Mouse (Mus musculus): ENCODE results near the gene Dld. TPM values are rescaled to one million over a fixed set of nuclear protein-coding genes. Genes with fewer than 3 reads are reported as not detected.

Gene Dld
- total RNA-seq (2015; ENCODE audit: low replicate concordance) (46.5 and 64.6 TPM in 2 replicates), total RNA-seq (2017; ENCODE audit: low replicate concordance) (46.2 and 53.4 TPM in 2 replicates)

GRCm38 (mm10) chr12:31350944-31351928 is at the start of gene Dld:
TSS of gene Dld (minus strand) at chr12:31351453.
- peak; percentile 100 for ATAC-seq (replicated peaks; ENCODE audit: low FRiP score, poor library complexity, severe bottlenecking)

GRCm38 (mm10) chr12:31400821-31401220 is 49.6 kb upstream of the Dld start:
- no peak for ATAC-seq (replicated peaks; ENCODE audit: low FRiP score, poor library complexity, severe bottlenecking)

GRCm38 (mm10) chr12:31397709-31398108 is 46.5 kb upstream of the Dld start:
- no peak for ATAC-seq (replicated peaks; ENCODE audit: low FRiP score, poor library complexity, severe bottlenecking)

GRCm38 (mm10) chr12:31395895-31396294 is 44.6 kb upstream of the Dld start:
- no peak for ATAC-seq (replicated peaks; ENCODE audit: low FRiP score, poor library complexity, severe bottlenecking)

GRCm38 (mm10) chr12:31391696-31392095 is 40.4 kb upstream of the Dld start:
- ATAC-seq (replicated peaks; ENCODE audit: low FRiP score, poor library complexity, severe bottlenecking): 0 out of 2 replicates have a peak, but pooled peaks have one; percentile 19

- ATAC-seq (replicated peaks; ENCODE audit: low FRiP score, poor library complexity, severe bottlenecking): no peak
Measured at GRCm38 (mm10) chr12:31390571-31390970, 39.3 kb upstream of the Dld start, which contains the start of gene Slc26a3. TSS of gene Slc26a3 (plus strand) at chr12:31390871.

GRCm38 (mm10) chr12:31387303-31387702 is 36.0 kb upstream of the Dld start:
- no peak for ATAC-seq (replicated peaks; ENCODE audit: low FRiP score, poor library complexity, severe bottlenecking)

- ATAC-seq (replicated peaks; ENCODE audit: low FRiP score, poor library complexity, severe bottlenecking): no peak
Measured at GRCm38 (mm10) chr12:31382451-31382850, 31.2 kb upstream of the Dld start.

- no peak for ATAC-seq (replicated peaks; ENCODE audit: low FRiP score, poor library complexity, severe bottlenecking)
Measured at GRCm38 (mm10) chr12:31380878-31381277, 29.6 kb upstream of the Dld start.

GRCm38 (mm10) chr12:31377241-31377640 is 26.0 kb upstream of the Dld start:
- no peak for ATAC-seq (replicated peaks; ENCODE audit: low FRiP score, poor library complexity, severe bottlenecking)

- ATAC-seq (replicated peaks; ENCODE audit: low FRiP score, poor library complexity, severe bottlenecking): no peak
Measured at GRCm38 (mm10) chr12:31376326-31376950, 25.2 kb upstream of the Dld start.

- ATAC-seq (replicated peaks; ENCODE audit: low FRiP score, poor library complexity, severe bottlenecking): no peak
Measured at GRCm38 (mm10) chr12:31375283-31375615, 24.0 kb upstream of the Dld start.

GRCm38 (mm10) chr12:31374603-31375282 is 23.5 kb upstream of the Dld start:
- peak; percentile 75; the same call in 1 of the 2 replicates for ATAC-seq (replicated peaks; ENCODE audit: low FRiP score, poor library complexity, severe bottlenecking)

- no peak for ATAC-seq (replicated peaks; ENCODE audit: low FRiP score, poor library complexity, severe bottlenecking)
Measured at GRCm38 (mm10) chr12:31369656-31370055, 18.4 kb upstream of the Dld start.

GRCm38 (mm10) chr12:31369118-31369517 is 17.9 kb upstream of the Dld start:
- no peak for ATAC-seq (replicated peaks; ENCODE audit: low FRiP score, poor library complexity, severe bottlenecking)

- no peak for ATAC-seq (replicated peaks; ENCODE audit: low FRiP score, poor library complexity, severe bottlenecking)
Measured at GRCm38 (mm10) chr12:31367721-31368120, 16.5 kb upstream of the Dld start.

GRCm38 (mm10) chr12:31366428-31366827 is 15.2 kb upstream of the Dld start:
- no peak for ATAC-seq (replicated peaks; ENCODE audit: low FRiP score, poor library complexity, severe bottlenecking)

GRCm38 (mm10) chr12:31350191-31350943 is 886 bp downstream of the Dld start:
- ATAC-seq (replicated peaks; ENCODE audit: low FRiP score, poor library complexity, severe bottlenecking): no peak

- ATAC-seq (replicated peaks; ENCODE audit: low FRiP score, poor library complexity, severe bottlenecking): no peak
Measured at GRCm38 (mm10) chr12:31333261-31333660, 18.0 kb downstream of the Dld start.

GRCm38 (mm10) chr12:31327139-31327538 is 24.1 kb downstream of the Dld start:
- no peak for ATAC-seq (replicated peaks; ENCODE audit: low FRiP score, poor library complexity, severe bottlenecking)

Measured in erythroid progenitor cell, adult 5-6 weeks (primary cell).